Mouse (Mus musculus): ENCODE measurements around the gene Acsm3. TPM values are rescaled to one million over a fixed set of nuclear protein-coding genes. Genes with fewer than 3 reads are reported as not detected.

Gene Acsm3
- polyA plus RNA-seq, 1 experiment from 2014 or later = 0.21 TPM

DNA sequence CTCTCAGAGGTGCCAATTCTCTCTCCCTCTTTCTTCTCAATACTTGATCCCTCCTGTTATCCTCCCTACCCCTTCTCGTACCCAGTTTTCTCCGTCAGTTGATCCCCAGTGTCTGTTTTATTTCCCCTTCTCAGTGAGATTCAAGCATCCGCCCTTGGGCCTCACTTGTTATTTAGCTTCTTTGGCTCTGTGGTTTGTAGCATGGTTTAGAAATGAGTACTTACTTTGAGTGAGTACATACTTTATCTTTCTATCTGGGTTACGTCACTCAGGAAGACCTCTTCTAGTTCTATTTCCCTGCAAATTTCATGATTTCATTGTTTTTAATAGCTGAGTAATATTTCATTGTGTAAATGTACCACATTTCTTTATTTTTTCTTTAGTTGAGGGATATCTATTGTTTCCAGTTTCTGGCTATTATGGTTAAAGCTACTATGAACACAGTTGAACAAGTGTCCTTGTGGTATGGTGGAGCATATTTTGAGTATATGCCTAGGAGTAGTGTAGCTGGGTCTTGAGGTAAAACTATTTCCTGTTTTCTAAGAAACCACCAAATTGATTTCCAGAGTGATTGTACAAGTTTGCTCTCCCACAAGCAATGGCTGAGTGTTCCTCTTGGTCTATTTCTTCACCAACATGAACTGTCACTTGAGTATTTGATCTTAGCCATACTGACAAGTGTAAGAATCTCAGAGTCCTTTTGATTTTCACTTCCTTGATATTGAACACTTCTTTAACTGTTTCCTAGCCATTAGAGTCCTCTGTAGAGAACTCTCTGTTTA, 75.5 kb downstream of the Acsm3 start:
- no peaks in the 10 kb centered on the region for H3K4me1 ChIP-seq (replicated peaks; ENCODE audit: control insufficient read depth, insufficient read depth, low read length)
- H3K27me3 ChIP-seq (ENCODE audit: control insufficient read depth, insufficient read depth, low read depth, low read length) = no peaks in the 10 kb centered on the region
- no peak overlapping the region for H3K9ac ChIP-seq (ENCODE audit: low read length)
- H3K27ac ChIP-seq (ENCODE audit: low read length) = no peak overlapping the region
- H3K4me2 ChIP-seq (ENCODE audit: low read depth, low read length) = no peak overlapping the region
- ATAC-seq (ENCODE audit: low read depth) = no peak
- WGBS = 86% methylated on average over 4 of the region's 4 CpGs
- no peaks in the 10 kb centered on the region; the same call in 1 of the 2 replicates for H3K36me3 ChIP-seq (ENCODE audit: control insufficient read depth, insufficient read depth, low read length)
- H3K9me3 ChIP-seq (ENCODE audit: control insufficient read depth, low read length) = no peaks in the 10 kb centered on the region
- H3K4me3 ChIP-seq (ENCODE audit: low read length) = no peak overlapping the region

Other genes starting within 250 kb of the Acsm3 start
- not detected in 2 replicates for gene Acsm5, start 241.5 kb upstream of the Acsm3 start, polyA plus RNA-seq (2015; fragmentation: Nextera tagmentation; extraction: Ambion mirVana)
- gene Pdilt, start 237.4 kb upstream of the Acsm3 start, polyA plus RNA-seq (2015; fragmentation: Nextera tagmentation; extraction: Ambion mirVana) = not detected in 2 replicates
- gene Acsm2, start 206.6 kb upstream of the Acsm3 start, polyA plus RNA-seq (2015; fragmentation: Nextera tagmentation; extraction: Ambion mirVana) = not detected in 2 replicates
- gene Acsm1, start 153.9 kb upstream of the Acsm3 start, polyA plus RNA-seq (2015; fragmentation: Nextera tagmentation; extraction: Ambion mirVana) = 4.1 and 4.3 TPM in 2 replicates
- gene Acsm4, start 70.9 kb upstream of the Acsm3 start, polyA plus RNA-seq (2015; fragmentation: Nextera tagmentation; extraction: Ambion mirVana) = not detected in 2 replicates
- 60.3 and 60.6 TPM in 2 replicates for gene Thumpd1, start 40.1 kb upstream of the Acsm3 start, polyA plus RNA-seq (2015; fragmentation: Nextera tagmentation; extraction: Ambion mirVana)
- 26.2 and 29.1 TPM in 2 replicates for gene Rexo5, start 33.1 kb downstream of the Acsm3 start, polyA plus RNA-seq (2015; fragmentation: Nextera tagmentation; extraction: Ambion mirVana)
- gene Eri2, start 33.1 kb downstream of the Acsm3 start, polyA plus RNA-seq (2015; fragmentation: Nextera tagmentation; extraction: Ambion mirVana) = 25.6 and 29.5 TPM in 2 replicates
- gene Lyrm1, start 134.9 kb downstream of the Acsm3 start, polyA plus RNA-seq (2015; fragmentation: Nextera tagmentation; extraction: Ambion mirVana) = 5.8 and 6.6 TPM in 2 replicates
- gene Dcun1d3, start 135.4 kb downstream of the Acsm3 start, polyA plus RNA-seq (2015; fragmentation: Nextera tagmentation; extraction: Ambion mirVana) = 9.7 and 10.0 TPM in 2 replicates